Mouse (Mus musculus) regulatory T cell (primary cell): ENCODE results near the gene Ing1.
"Not testable (repeated sequence)": the region's sequence is repeated elsewhere in the genome, so short reads cannot be mapped to it uniquely, and the experiment has no call there.

Source experiments
- in situ Hi-C: fragments of 300-600 bp; cut with MboI, MseI; formaldehyde crosslinking; loops from one replicate; pipeline ENCODE4 v1.15.1; 2025; ENCODE audit warnings: high pct_unique_total_duplicates

The Ing1 gene

DNA sequence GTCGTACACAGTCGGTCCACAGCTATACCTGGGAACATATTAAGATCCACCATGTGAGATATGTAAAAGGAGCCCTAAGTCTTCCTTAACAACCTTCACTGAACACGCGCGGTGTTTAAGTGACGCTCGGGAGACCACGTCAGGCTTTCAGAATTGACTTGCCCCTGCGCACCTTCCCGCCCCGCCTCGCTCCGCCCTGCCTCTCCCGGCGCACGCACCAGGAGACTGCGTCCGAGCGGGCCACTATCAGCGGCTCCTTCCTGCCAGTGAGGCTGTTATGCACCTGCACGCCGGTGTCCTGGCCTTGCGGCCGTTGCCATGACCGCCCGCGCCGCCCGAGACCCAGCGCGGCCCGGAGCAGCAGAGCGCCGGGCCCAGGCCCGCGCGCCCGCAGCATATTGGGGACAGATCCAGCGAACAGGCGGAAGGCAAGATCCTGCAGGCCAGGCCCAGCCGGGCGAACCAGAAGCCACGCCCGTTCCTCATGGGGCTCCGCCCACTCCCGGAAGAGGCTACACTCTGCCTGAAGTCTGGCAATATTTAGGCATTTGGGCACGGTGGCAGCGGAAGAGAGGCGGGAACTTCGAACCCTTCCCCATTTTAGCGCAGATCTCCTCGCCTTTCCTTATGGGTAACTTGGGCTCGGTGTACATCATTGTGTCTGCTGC lies 5.0 kb upstream of the Ing1 start, which contains the start of gene Cars2:
Gene Cars2 (minus strand): TSS at position 503 of the 668 bp plus-strand sequence.
- in situ Hi-C loops: loop anchor here (5.0 kb wide), 1 partner anchor 98 kb away; no protein-coding TSS in a partner anchor

DNA sequence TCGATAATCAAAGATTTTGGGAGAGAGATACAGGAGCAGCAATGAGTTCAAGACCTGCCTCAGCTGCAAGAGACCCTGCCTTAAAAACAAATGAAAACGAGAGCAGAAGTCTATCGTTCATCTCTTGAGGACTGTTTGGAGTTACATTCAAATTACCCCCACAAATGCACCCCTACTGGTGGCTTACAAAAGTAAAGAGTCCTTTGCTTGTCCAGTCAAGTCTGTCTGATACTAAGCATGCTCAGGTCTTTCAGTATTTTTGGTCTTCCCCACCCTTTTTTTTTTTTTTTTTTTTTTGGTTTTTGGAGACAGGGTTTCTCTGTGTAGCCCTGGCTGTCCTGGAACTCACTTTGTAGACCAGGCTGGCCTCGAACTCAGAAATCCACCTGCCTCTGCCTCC lies 3.9 kb upstream of the Ing1 start:
- in situ Hi-C loops: loop anchor here (5.0 kb wide), 1 partner anchor 99 kb away; no protein-coding TSS in a partner anchor

GRCm38 (mm10) chr8:11552390-11552789 lies 3.0 kb upstream of the Ing1 start:
- in situ Hi-C loops: loop anchor here (5.0 kb wide), 1 partner anchor 100 kb away; no protein-coding TSS in a partner anchor

DNA sequence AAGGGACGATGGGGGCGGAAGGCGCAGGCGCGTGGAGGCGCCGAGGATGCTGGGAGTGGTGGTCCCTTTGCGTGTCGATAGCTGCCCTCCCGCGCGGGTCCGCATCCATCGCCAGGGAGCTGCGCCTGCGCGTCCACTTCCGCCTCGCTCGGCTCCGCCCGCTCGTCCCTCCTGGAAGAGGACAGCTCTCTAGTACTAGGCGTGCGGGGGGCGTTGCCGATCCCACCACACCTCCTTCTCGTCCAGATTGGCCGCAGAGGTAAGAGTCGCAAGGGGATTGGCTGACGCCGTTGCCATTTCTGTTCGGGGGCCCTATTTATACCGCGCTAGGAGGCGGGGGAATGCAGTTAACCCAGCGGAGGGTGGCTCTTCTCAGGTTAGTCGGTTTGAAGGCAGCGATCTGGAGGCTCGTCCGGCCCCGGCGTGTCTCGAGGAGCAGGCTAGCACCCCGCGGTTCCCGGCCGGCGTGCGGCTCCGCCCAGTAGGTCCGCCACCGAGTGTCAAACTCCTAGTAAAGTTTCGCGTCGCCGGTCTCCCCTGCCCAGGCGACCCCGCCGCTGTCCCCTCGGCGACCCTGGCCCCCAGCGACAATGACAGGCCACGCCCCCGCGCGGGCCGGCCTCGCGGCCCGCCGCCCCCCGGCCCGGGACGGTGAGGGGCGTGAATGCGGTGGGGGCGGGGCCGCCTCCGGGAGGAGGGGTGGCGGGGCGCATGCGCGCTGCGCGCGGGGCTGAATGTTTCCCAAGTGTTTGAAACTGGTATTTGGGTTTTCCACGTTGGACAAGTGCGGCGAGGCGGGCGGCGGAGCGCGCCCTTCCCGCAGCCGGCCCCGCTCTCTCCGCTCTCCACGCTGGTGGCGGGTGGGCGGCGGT lies 585 bp downstream of the Ing1 start:
- in situ Hi-C loops: loop anchor here (5.0 kb wide), 1 partner anchor 1551 kb away; the partner anchor contains the start of genes Cul4a and Pcid2

GRCm38 (mm10) chr8:11556691-11557423 lies 1.5 kb downstream of the Ing1 start:
- in situ Hi-C loops: loop anchor here (5.0 kb wide), 1 partner anchor 1550 kb away; the partner anchor contains the start of genes Cul4a and Pcid2

DNA sequence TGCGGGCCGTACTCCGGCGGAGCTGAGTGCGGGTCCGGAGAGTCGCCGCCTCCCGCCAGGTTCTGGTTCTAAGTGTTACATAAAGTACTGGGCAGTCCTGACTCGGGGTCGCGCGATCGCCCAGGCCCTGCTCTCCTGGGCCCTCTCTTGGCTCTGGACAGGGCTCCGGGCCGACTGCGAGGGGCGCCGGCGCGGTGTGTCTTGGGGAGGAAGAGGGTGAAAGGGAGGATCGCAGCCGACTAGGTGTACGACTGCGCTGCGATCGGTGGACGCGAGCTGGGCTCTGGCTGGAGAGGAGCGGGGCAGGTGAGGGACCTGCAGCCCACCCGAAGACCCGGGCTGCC lies 2.0 kb downstream of the Ing1 start:
- in situ Hi-C loops: loop anchor here (5.0 kb wide), 1 partner anchor 1550 kb away; the partner anchor contains the start of genes Cul4a and Pcid2

DNA sequence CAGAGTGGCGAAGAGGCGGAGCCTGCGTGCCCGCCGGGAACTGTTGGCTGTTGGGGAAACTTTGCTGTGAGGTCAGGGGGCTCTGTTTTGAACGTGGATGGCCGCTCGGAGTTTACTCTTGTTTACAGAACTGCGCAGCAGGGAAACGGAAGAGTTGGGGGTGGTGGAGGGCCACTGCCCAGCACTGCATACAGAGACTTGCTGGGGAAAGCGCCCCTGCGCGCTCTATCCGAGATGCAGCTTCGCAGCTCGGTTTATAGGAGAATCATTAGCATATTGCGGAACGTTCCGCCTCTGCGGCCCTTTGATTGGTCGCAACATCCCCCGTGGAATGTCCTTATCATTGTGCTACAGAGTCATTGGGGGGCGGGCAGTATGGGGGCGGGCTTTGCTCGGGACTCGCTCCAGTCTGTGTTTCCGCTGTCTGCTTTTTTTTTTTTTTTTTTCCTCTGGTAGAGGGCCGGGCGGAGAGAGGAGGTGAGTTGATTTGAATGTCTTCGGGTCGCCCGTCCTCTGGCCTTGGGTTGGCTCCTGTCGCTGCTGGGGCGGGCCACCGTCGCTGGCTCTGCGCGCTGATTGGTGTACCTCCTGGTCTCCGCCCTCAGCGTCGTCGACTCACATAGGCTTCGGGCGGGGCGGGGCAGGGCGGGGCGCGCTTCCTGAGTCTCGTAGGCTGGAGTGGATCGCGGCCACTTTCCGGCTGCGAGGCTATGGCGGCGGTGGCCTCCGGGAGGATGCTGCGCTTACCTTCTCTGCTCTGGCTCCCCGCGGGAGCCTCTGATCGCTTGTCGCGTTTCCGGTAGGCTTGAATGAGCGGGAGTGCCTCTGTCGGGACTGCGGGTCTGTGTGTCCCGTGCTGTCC lies 2.6 kb downstream of the Ing1 start:
- in situ Hi-C loops: loop anchor here (5.0 kb wide), 1 partner anchor 1549 kb away; the partner anchor contains the start of genes Cul4a and Pcid2

- in situ Hi-C loops: loop anchor here (5.0 kb wide), 1 partner anchor 1548 kb away; the partner anchor contains the start of genes Cul4a and Pcid2
Observed at GRCm38 (mm10) chr8:11559511-11559910, 4.1 kb downstream of the Ing1 start.

GRCm38 (mm10) chr8:11560220-11560619 lies 4.8 kb downstream of the Ing1 start:
- in situ Hi-C loops: no loop called here

DNA sequence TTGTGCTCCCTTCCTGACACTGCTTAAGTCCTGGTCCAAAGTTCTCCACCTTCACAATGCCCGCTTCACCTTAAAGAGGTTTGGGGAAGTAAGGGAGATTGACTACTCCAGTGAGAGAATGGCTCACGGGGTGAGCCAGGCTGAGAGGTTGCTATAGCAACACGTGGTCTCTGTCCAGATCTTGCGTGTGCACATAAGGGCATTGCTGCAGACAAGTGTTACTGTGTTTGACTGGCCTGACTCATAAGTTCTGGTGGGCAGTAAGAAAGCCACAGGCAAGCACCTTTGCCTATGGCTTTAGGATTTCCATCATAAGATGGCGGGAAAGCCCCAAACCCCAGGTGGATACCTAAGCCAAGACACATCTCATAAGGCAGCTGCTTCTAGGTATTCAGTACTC lies 8.9 kb downstream of the Ing1 start:
- in situ Hi-C loops: no loop called here

DNA sequence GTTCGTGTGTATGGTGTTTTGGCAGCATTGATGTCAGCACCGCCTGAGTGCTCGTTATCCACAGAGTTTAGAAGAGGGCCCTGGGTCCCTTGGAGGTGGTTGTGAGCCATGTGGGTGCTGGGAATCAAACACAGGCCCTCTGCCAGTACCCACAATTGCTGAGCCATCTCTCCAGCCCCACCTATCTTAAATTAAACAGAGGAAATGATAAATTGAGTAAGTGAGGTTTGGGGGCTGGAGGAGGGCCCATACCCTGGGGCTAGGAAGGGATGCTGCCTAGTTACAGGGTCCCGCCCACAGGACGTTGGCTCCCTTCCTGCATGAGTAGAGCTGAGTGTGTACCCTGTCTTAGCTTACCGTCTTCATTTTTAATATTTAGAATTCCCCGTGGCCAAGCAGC lies 9.3 kb downstream of the Ing1 start:
- in situ Hi-C loops: no loop called here

- in situ Hi-C loops: not testable (repeated sequence)
Observed at GRCm38 (mm10) chr8:11568193-11568592, 12.8 kb downstream of the Ing1 start.

- in situ Hi-C loops: no loop called here
Observed at GRCm38 (mm10) chr8:11569260-11570097, 14.1 kb downstream of the Ing1 start.

DNA sequence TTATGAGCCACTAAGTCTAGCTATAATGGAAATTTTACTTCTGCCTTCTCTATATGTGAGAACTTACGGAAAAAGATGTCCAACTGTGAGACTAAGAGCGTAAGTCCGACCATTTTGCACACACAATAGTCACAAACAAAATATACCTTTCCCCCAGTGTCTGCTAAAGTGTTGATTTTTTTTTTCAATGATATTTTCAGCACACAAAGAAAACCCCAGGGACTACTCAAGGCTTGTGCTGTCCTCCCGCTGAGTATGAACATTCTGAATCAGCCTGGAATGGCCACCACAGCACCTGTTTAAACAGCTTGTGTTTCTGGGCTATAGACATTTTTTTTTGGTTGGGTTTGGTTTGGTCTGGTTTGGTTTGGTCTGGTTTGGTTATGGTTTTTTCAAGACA lies 15.4 kb downstream of the Ing1 start:
- in situ Hi-C loops: no loop called here

DNA sequence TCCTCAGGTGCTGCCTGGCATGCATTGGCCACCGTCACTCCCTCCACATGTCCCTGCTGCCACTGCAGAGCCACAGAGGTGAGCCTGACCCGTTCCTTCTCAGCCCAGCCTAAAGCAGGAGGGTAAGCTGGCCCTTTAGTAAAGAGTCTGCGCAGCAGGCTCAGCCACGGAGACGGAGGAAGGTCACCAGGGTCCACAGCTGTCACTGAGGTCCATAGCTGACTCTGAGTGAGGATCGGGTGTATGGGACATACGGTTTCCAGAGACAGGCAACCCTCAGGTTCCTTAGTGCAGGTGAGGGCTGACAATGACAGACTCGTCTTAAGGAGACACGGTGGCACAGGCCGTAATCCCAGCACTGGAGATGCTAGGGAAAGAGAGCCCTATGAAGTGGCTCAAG lies 16.6 kb downstream of the Ing1 start:
- in situ Hi-C loops: no loop called here

DNA sequence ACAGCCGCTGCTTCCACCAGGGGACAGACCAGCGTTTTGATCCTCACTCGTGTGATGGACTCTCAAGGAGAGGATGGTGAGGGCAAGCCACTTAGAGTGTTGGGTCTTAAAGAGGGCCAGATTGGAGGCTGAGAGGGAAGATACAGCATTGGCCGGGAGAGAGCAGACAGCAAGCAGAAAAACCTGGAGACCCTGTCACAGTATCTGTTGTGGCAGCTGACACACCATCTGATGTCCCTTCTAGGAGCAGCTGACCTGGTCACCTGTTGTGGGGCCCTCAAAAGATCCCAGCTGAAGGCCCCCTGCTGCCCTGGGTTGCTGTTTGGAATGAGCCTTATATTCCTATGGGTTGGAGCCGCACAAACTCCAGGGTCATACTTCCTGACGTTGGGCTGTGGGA lies 17.1 kb downstream of the Ing1 start:
- in situ Hi-C loops: no loop called here

GRCm38 (mm10) chr8:11574911-11575603 lies 19.7 kb downstream of the Ing1 start:
- in situ Hi-C loops: no loop called here

DNA sequence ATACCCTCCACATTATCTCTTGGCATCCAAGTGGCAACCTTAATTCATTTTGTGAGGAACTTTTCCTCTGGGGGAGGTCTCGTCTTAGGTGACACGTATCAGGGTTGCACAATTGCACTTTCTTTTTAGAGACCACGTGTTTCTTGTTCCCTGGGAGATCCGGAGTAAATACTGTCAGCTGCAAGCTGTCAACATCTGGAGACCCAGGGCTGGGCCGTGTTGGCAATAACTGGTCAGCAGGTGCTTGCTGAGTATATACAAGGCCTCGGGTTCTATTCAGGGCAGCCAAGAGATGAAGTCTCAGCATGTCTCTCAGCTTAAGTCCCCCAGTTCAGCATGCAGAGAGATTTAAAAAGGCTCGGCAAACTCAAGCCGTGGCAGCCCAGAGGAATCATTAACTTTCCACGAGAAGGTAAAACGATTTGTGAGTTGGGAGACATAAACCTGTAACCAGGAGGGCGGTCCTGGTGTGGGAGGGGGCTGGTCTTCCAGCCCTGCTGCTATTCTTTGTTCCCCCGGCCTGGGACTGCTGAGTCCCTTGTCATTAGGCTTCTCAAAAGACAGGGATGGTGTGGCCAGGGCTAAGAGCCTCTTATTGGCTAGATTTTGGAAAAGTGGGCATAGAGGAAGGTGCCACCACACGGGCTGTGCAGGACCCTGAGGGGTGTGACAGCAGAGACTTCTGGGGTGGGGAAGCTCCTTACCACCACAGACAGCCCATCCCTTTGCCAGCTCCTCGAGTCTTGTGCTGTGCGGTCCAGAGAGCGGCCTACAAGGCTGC lies 20.4 kb downstream of the Ing1 start:
- in situ Hi-C loops: no loop called here
